Mouse (Mus musculus): ENCODE data around the gene Gm10376. TPM values are rescaled to one million over a fixed set of nuclear protein-coding genes. Genes with fewer than 3 reads are reported as not detected.
"Not testable (repeated sequence)": the region's sequence is repeated elsewhere in the genome, so short reads cannot be mapped to it uniquely, and the experiment has no call there.

Gm10376 gene
- total RNA-seq (2021): not detected
- polyA plus RNA-seq (2012; rRNA removed): not detected in 2 replicates
- long read RNA-seq: 0 reads

- H3K27ac ChIP-seq; H3K9ac ChIP-seq (ENCODE audit: low read depth, low read length); H3K36me3 ChIP-seq (ENCODE audit: control insufficient read depth, insufficient read depth, low read length); DNase-seq; H3K4me1 ChIP-seq (ENCODE audit: control insufficient read depth, insufficient read depth, low read length); H3K4me3 ChIP-seq; intact Hi-C loops (cut with DNase I); H3K79me2 ChIP-seq (replicated peaks; ENCODE audit: control insufficient read depth, insufficient read depth, low read length); H3K27me3 ChIP-seq (ENCODE audit: control insufficient read depth, insufficient read depth, low read length): not testable (repeated sequence)
Observed at GRCm38 (mm10) chr14:43015528-43015927, at the start of gene Gm10376. Gm10376 (minus strand) TSS chr14:43015628.

- WGBS: 55% methylated on average over 4 of the region's 4 CpGs
- H3K27me3 ChIP-seq (ENCODE audit: control insufficient read depth, insufficient read depth, low read length); intact Hi-C loops (cut with DNase I): not testable (repeated sequence)
Observed at GRCm38 (mm10) chr14:43060179-43060578, 44.8 kb upstream of the Gm10376 start.

GRCm38 (mm10) chr14:43058063-43058462 is 42.6 kb upstream of the Gm10376 start:
- H3K4me3 ChIP-seq; H3K27ac ChIP-seq; H3K36me3 ChIP-seq (ENCODE audit: control insufficient read depth, insufficient read depth, low read length); H3K4me1 ChIP-seq (ENCODE audit: control insufficient read depth, insufficient read depth, low read length); intact Hi-C loops (cut with DNase I); H3K27me3 ChIP-seq (ENCODE audit: control insufficient read depth, insufficient read depth, low read length); H3K79me2 ChIP-seq (replicated peaks; ENCODE audit: control insufficient read depth, insufficient read depth, low read length); H3K9ac ChIP-seq (ENCODE audit: low read depth, low read length): not testable (repeated sequence)
- 63% methylated on average over 3 of the region's 3 CpGs for WGBS
- peak in 1 of 2 experiments; percentile 18 for DNase-seq

More at GRCm38 (mm10) chr14:43060179-43060578, 44.8 kb upstream of the Gm10376 start:
- H3K36me3 ChIP-seq (ENCODE audit: control insufficient read depth, insufficient read depth, low read length); H3K4me1 ChIP-seq (ENCODE audit: control insufficient read depth, insufficient read depth, low read length); H3K9ac ChIP-seq (ENCODE audit: low read depth, low read length); H3K79me2 ChIP-seq (replicated peaks; ENCODE audit: control insufficient read depth, insufficient read depth, low read length); H3K27ac ChIP-seq; H3K4me3 ChIP-seq: not testable (repeated sequence)
- DNase-seq: peak in 1 of 2 experiments; percentile 20

GRCm38 (mm10) chr14:42993524-42993923 is 21.9 kb downstream of the Gm10376 start, which contains the start of gene Gm8082:
Gm8082 (minus strand) TSS chr14:42993624.
- H3K4me3 ChIP-seq; H3K79me2 ChIP-seq (replicated peaks; ENCODE audit: control insufficient read depth, insufficient read depth, low read length); H3K36me3 ChIP-seq (ENCODE audit: control insufficient read depth, insufficient read depth, low read length); H3K9ac ChIP-seq (ENCODE audit: low read depth, low read length); DNase-seq; H3K27me3 ChIP-seq (ENCODE audit: control insufficient read depth, insufficient read depth, low read length); H3K4me1 ChIP-seq (ENCODE audit: control insufficient read depth, insufficient read depth, low read length); H3K27ac ChIP-seq; intact Hi-C loops (cut with DNase I): not testable (repeated sequence)
- 60% methylated on average over 1 of the region's 1 CpGs for WGBS

Other genes starting within 250 kb of the Gm10376 start
- gene Gm3015, start 246.8 kb downstream of the Gm10376 start, total RNA-seq (2021): not detected
- gene Gm3015, start 246.8 kb downstream of the Gm10376 start, polyA plus RNA-seq (2012; rRNA removed): not detected in 2 replicates
- gene Gm10377, start 217.6 kb downstream of the Gm10376 start, total RNA-seq (2021): not detected
- not detected in 2 replicates for gene Gm10377, start 217.6 kb downstream of the Gm10376 start, polyA plus RNA-seq (2012; rRNA removed)
- gene Gm21977, start 162.2 kb downstream of the Gm10376 start, total RNA-seq (2021): not detected
- gene Gm21977, start 162.2 kb downstream of the Gm10376 start, polyA plus RNA-seq (2012; rRNA removed): not detected in 2 replicates
- not detected for gene Gm8082, start 22.0 kb downstream of the Gm10376 start, total RNA-seq (2021)
- gene Gm8082, start 22.0 kb downstream of the Gm10376 start, polyA plus RNA-seq (2012; rRNA removed): not detected in 2 replicates
- gene Gm8094, start 61.0 kb upstream of the Gm10376 start, total RNA-seq (2021): not detected
- not detected in 2 replicates for gene Gm8094, start 61.0 kb upstream of the Gm10376 start, polyA plus RNA-seq (2012; rRNA removed)
- not detected for gene Gm8104, start 85.0 kb upstream of the Gm10376 start, total RNA-seq (2021)
- gene Gm8104, start 85.0 kb upstream of the Gm10376 start, polyA plus RNA-seq (2012; rRNA removed): not detected in 2 replicates
- gene Gm7233, start 164.2 kb upstream of the Gm10376 start, total RNA-seq (2021): not detected
- gene Gm7233, start 164.2 kb upstream of the Gm10376 start, polyA plus RNA-seq (2012; rRNA removed): not detected in 2 replicates
- gene Gm8122, start 219.7 kb upstream of the Gm10376 start, total RNA-seq (2021): not detected
- not detected in 2 replicates for gene Gm8122, start 219.7 kb upstream of the Gm10376 start, polyA plus RNA-seq (2012; rRNA removed)
- not detected for gene Gm8126, start 243.0 kb upstream of the Gm10376 start, total RNA-seq (2021)
- not detected in 2 replicates for gene Gm8126, start 243.0 kb upstream of the Gm10376 start, polyA plus RNA-seq (2012; rRNA removed)